Mouse (Mus musculus) ES-Bruce4 (cell line): Measurements from ENCODE around the gene Dab2ip. TPM values are rescaled to one million over a fixed set of nuclear protein-coding genes. Genes with fewer than 3 reads are reported as not detected.

Experiments
- H3K27ac ChIP-seq: 2 replicates; pipeline ENCODE4 v1.5.1; 2012; ENCODE audit warnings: low read length, inconsistent platforms; ENCODE audit not compliant: insufficient read depth
- H3K27me3 ChIP-seq: 2 replicates; pipeline ENCODE4 v1.6.1; 2012; ENCODE audit warnings: mild to moderate bottlenecking, low read length, inconsistent platforms; ENCODE audit not compliant: control insufficient read depth, poor library complexity, insufficient read depth, severe bottlenecking
- H3K36me3 ChIP-seq: 2 replicates; pipeline ENCODE4 v1.6.1; 2012; ENCODE audit warnings: inconsistent platforms, mild to moderate bottlenecking, low read length, moderate library complexity; ENCODE audit not compliant: control insufficient read depth, poor library complexity, insufficient read depth, severe bottlenecking
- H3K4me1 ChIP-seq: one replicate; pipeline ENCODE4 v1.8.1; 2011; ENCODE audit warnings: low read length; ENCODE audit not compliant: control insufficient read depth, insufficient read depth
- H3K4me3 ChIP-seq: 2 replicates; pipeline ENCODE4 v1.5.1; 2011; ENCODE audit warnings: low read depth, mild to moderate bottlenecking, low read length
- H3K9ac ChIP-seq: 2 replicates; pipeline ENCODE4 v1.6.1; 2012; ENCODE audit warnings: low read depth, mild to moderate bottlenecking, inconsistent platforms; ENCODE audit not compliant: poor library complexity, severe bottlenecking
- H3K9me3 ChIP-seq: replicated peaks from 2 replicates; pipeline ENCODE4 v1.6.1; 2012; ENCODE audit warnings: mild to moderate bottlenecking, low read length, inconsistent platforms; ENCODE audit not compliant: control insufficient read depth, poor library complexity, insufficient read depth, severe bottlenecking
- CTCF ChIP-seq: IDR thresholded peaks from one replicate; pipeline ENCODE4 v1.8.1; 2011; ENCODE audit warnings: low read depth, low read length
- EP300 ChIP-seq: IDR thresholded peaks from 2 replicates; pipeline ENCODE4 v1.6.1; 2011; ENCODE audit warnings: low read depth, low read length; ENCODE audit not compliant: insufficient read depth
- POLR2A ChIP-seq: IDR thresholded peaks from one replicate; pipeline ENCODE4 v1.8.1; 2011; ENCODE audit warnings: low read length; ENCODE audit not compliant: insufficient read depth
- polyA plus RNA-seq: library from polyadenylated mRNA; stranded (reverse); fragments of >200 nt; gene quantifications from 2 replicates; pipeline ENCODE4 v1.2.4, GENCODE M21; 2011; ENCODE audit warnings: low read depth; ENCODE audit not compliant: missing spikeins, insufficient read depth, insufficient read length

Dab2ip gene
- polyA plus RNA-seq, 1 experiment = 29.4 TPM

- Histone ChIP-seq H3K4me3 (no peak overlapping the region), H3K27me3 (no peaks in the 10 kb centered on the region), H3K9ac (no peak overlapping the region), H3K4me1 (no peaks in the 10 kb centered on the region), H3K9me3 (no peaks in the 10 kb centered on the region), H3K27ac (no peak overlapping the region), H3K36me3 (no peaks in the 10 kb centered on the region)
- TF ChIP-seq POLR2A (no peak), CTCF (no peak), EP300 (no peak)
Measured at GRCm38 (mm10) chr2:35565051-35565836, 7.2 kb downstream of the Dab2ip start.

- H3K4me3 ChIP-seq = no peak overlapping the region
- no peak overlapping the region for H3K9ac ChIP-seq
- TF ChIP-seq POLR2A (no peak), EP300 (no peak), CTCF (no peak)
- no peaks in the 10 kb centered on the region for H3K27me3 ChIP-seq
- no peaks in the 10 kb centered on the region for H3K9me3 ChIP-seq
- no peaks in the 10 kb centered on the region for H3K4me1 ChIP-seq
- H3K36me3 ChIP-seq = no peaks in the 10 kb centered on the region
- H3K27ac ChIP-seq = no peak overlapping the region
Measured at GRCm38 (mm10) chr2:35566957-35567693, 9.1 kb downstream of the Dab2ip start.

- TF ChIP-seq POLR2A (no peak), EP300 (no peak), CTCF (no peak)
- no peaks in the 10 kb centered on the region for H3K27me3 ChIP-seq
Measured at GRCm38 (mm10) chr2:35567694-35568149, 9.7 kb downstream of the Dab2ip start.

GRCm38 (mm10) chr2:35570743-35571142, 12.7 kb downstream of the Dab2ip start:
- Histone ChIP-seq H3K9ac (no peak overlapping the region), H3K4me3 (no peak overlapping the region), H3K9me3 (no peaks in the 10 kb centered on the region), H3K4me1 (no peaks in the 10 kb centered on the region), H3K27me3 (no peaks in the 10 kb centered on the region), H3K27ac (no peak overlapping the region), H3K36me3 (no peaks in the 10 kb centered on the region)
- no peak for TF ChIP-seq EP300
- no peak for TF ChIP-seq POLR2A
- TF ChIP-seq CTCF = no peak

More at GRCm38 (mm10) chr2:35567694-35568149, 9.7 kb downstream of the Dab2ip start:
- Histone ChIP-seq H3K4me1 (no peaks in the 10 kb centered on the region), H3K27ac (no peak overlapping the region), H3K4me3 (no peak overlapping the region), H3K9ac (no peak overlapping the region), H3K36me3 (no peaks in the 10 kb centered on the region), H3K9me3 (no peaks in the 10 kb centered on the region)

GRCm38 (mm10) chr2:35574643-35575042, 16.6 kb downstream of the Dab2ip start:
- Histone ChIP-seq H3K4me3 (no peak overlapping the region), H3K9ac (no peak overlapping the region), H3K9me3 (no peaks in the 10 kb centered on the region), H3K4me1 (no peaks in the 10 kb centered on the region), H3K27me3 (no peaks in the 10 kb centered on the region), H3K36me3 (no peaks in the 10 kb centered on the region), H3K27ac (no peak overlapping the region)
- TF ChIP-seq POLR2A (no peak), CTCF (no peak), EP300 (no peak)

DNA sequence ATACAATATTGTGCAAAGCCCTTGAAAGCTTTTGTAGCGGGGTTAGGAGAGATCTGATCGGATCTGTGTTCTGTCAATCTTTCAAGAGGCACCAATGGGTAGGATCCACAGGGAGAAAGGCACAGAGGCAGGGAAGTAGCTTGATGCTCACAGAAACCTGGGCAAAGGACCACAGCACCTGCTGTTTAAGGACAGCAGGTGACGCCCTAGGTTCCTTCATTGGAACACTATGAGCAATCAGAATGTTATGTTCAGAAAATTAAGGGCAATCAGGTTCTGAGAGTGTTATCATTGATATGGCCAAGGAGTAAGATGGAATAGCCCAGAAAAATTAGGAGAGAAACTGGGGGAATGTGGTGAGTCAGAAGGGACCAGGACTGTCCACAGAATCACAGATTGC, 18.6 kb downstream of the Dab2ip start:
- no peak for TF ChIP-seq POLR2A
- no peak for TF ChIP-seq CTCF
- TF ChIP-seq EP300 = no peak
- Histone ChIP-seq H3K9me3 (no peaks in the 10 kb centered on the region), H3K36me3 (no peaks in the 10 kb centered on the region), H3K4me1 (peaks cover 3% of the 10 kb centered on the region), H3K4me3 (no peak overlapping the region), H3K27me3 (no peaks in the 10 kb centered on the region), H3K27ac (no peak overlapping the region), H3K9ac (no peak overlapping the region)
